Mouse (Mus musculus) liver, embryonic 14.5 days (tissue): ENCODE data around the gene Prtn3.

Experiments used
- CTCF ChIP-seq: IDR thresholded peaks from 2 replicates; pipeline ENCODE4 v1.5.1; 2016; ENCODE audit warnings: antibody characterized with exemption, low read depth, control low read depth
- EP300 ChIP-seq: IDR thresholded peaks from 2 replicates; pipeline ENCODE4 v1.6.1; 2016; ENCODE audit warnings: antibody characterized with exemption, low read depth

DNA sequence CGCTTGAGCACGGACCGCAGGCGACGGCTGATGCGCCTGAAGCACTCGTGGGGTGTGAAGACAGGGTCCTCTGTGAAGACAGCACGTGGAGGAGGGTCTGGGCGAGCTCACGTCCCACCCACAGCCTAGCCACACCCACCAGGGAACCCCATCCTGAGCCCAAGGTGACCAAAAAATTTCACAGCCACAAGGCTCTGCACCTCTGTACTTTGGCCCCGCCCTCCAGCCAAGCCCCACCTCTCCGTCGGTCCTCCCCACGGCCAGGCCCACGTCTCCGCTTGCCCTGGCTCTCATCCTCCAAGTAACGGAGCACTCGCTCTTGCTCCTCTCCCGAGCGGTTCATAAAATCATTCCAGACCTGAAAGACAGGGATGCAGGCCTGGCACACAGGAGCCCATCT, 38.1 kb downstream of the Prtn3 start:
- TF ChIP-seq CTCF: no peak
- no peak for TF ChIP-seq EP300
